Mouse (Mus musculus) erythroblast, adult 5-6 weeks (primary cell): ENCODE results near the gene Casr. TPM values are rescaled to one million over a fixed set of nuclear protein-coding genes. Genes with fewer than 3 reads are reported as not detected.

Experiments
- ATAC-seq: replicated peaks from 2 replicates; pipeline ENCODE4 v1.8.0; 2016; ENCODE audit warnings: moderate number of reproducible peaks, mild to moderate bottlenecking, moderate TSS enrichment, inconsistent platforms; ENCODE audit not compliant: poor library complexity, low FRiP score, severe bottlenecking
- total RNA-seq, 2 experiments: library from RNA; stranded (forward) in 1 of 2; stranded (reverse) in 1 of 2; fragments of 150-400 nt in 1 of 2; fragments of 200-764, 138-1000 nt in 1 of 2; gene quantifications; 2 replicates each; pipeline versions ENCODE4 v1.2.3 to v1.2.4; 2015 to 2017; ENCODE audit warnings: low replicate concordance in 2 of 2

Gene Casr
- total RNA-seq (2015; ENCODE audit: low replicate concordance) (not detected in 2 replicates), total RNA-seq (2017; ENCODE audit: low replicate concordance) (0.14 TPM in 1 of 2 replicates, not detected in the other)

- no peak for ATAC-seq
Measured at GRCm38 (mm10) chr16:36561386-36562338, at the start of gene Casr. Casr (minus strand) TSS chr16:36562141.

- ATAC-seq = no peak
Measured at GRCm38 (mm10) chr16:36602632-36603031, 40.7 kb upstream of the Casr start.

GRCm38 (mm10) chr16:36598265-36598664, 36.3 kb upstream of the Casr start:
- ATAC-seq = no peak

- ATAC-seq = no peak
Measured at GRCm38 (mm10) chr16:36596671-36597410, 34.9 kb upstream of the Casr start.

- no peak for ATAC-seq
Measured at GRCm38 (mm10) chr16:36589898-36590297, 28.0 kb upstream of the Casr start.

GRCm38 (mm10) chr16:36587971-36588370, 26.0 kb upstream of the Casr start:
- no peak for ATAC-seq

- ATAC-seq = no peak
Measured at GRCm38 (mm10) chr16:36582073-36582472, 20.1 kb upstream of the Casr start.

- ATAC-seq = no peak
Measured at GRCm38 (mm10) chr16:36571942-36572341, 10.0 kb upstream of the Casr start.

GRCm38 (mm10) chr16:36559573-36559972, 2.4 kb downstream of the Casr start:
- ATAC-seq = no peak

GRCm38 (mm10) chr16:36555672-36556165, 6.2 kb downstream of the Casr start:
- no peak for ATAC-seq

GRCm38 (mm10) chr16:36553624-36554023, 8.3 kb downstream of the Casr start:
- no peak for ATAC-seq

- ATAC-seq = no peak
Measured at GRCm38 (mm10) chr16:36545333-36545732, 16.6 kb downstream of the Casr start.

GRCm38 (mm10) chr16:36543091-36543490, 18.9 kb downstream of the Casr start:
- ATAC-seq = no peak

- no peak for ATAC-seq
Measured at GRCm38 (mm10) chr16:36540834-36541233, 21.1 kb downstream of the Casr start.

- no peak for ATAC-seq
Measured at GRCm38 (mm10) chr16:36532981-36533687, 28.8 kb downstream of the Casr start.

- ATAC-seq = no peak
Measured at GRCm38 (mm10) chr16:36532046-36532445, 29.9 kb downstream of the Casr start.

GRCm38 (mm10) chr16:36531630-36532029, 30.3 kb downstream of the Casr start:
- ATAC-seq = no peak

- no peak for ATAC-seq
Measured at GRCm38 (mm10) chr16:36530566-36531552, 31.1 kb downstream of the Casr start.

GRCm38 (mm10) chr16:36528822-36529221, 33.1 kb downstream of the Casr start:
- ATAC-seq = no peak
